Mouse (Mus musculus): ENCODE measurements around the gene Gabpb2. TPM values are rescaled to one million over a fixed set of nuclear protein-coding genes. Genes with fewer than 3 reads are reported as not detected.
"Not testable (repeated sequence)": the region's sequence is repeated elsewhere in the genome, so short reads cannot be mapped to it uniquely, and the experiment has no call there.

Gabpb2 gene
- polyA plus RNA-seq, 1 experiment from 2014 or later = 7.0 TPM

DNA sequence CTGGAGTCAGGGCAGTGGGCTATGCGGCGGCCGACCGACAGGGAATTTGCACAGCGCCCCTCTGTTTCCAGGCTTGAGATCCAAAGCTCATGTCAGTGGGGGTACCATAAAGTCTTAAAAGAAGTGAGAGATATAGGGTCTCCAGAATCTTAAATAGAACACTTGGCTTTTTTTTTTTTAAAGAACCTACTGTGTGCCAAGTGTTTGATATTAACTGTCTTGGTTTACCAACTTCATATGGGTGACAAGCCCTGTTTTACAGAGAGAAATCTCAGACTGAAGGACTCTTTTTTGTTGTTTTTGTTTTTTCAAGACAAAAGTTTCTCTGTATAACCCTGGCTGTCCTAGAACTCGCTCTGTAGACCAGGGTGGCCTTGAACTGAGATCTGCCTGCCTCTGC lies 76.9 kb downstream of the Gabpb2 start:
- WGBS (ENCODE audit: insufficient replicate concordance) = 78% methylated on average over 6 of the region's 6 CpGs

DNA sequence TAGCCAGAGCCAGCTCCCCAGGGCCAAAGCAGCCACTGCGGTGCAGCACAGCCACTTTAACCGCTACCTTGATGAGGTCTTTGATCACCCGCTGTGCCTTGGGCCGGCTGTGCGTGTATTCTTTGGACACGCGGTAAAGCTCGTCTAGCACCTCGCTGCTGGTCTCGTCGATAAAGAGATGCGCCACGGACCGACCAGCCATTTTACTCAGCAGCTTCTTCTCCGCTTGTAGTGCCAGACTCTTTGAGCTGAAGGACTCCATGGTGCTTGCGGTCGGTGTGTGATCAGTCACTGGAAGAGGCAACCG lies 77.5 kb downstream of the Gabpb2 start:
- peaks cover 23% of the 10 kb centered on the region for H3K4me1 ChIP-seq (ENCODE audit: control insufficient read depth, low read depth, low read length)
- H3K36me3 ChIP-seq (ENCODE audit: control insufficient read depth, insufficient read depth) = no peaks in the 10 kb centered on the region
- 69% methylated on average over 18 of the region's 18 CpGs for WGBS (ENCODE audit: insufficient replicate concordance)

More for the DNA sequence above, 76.9 kb downstream of the Gabpb2 start:
- Histone ChIP-seq H3K4me2 (ENCODE audit: low read depth, low read length) (peak overlapping the region; percentile 18; the same call in 1 of the 2 replicates), H3K27ac (ENCODE audit: low read length) (no peak overlapping the region), H3K27me3 (ENCODE audit: control insufficient read depth, insufficient read depth, low read depth, low read length) (no peaks in the 10 kb centered on the region), H3K36me3 (ENCODE audit: control insufficient read depth, insufficient read depth) (no peaks in the 10 kb centered on the region), H3K4me3 (ENCODE audit: low read depth, low read length) (peak overlapping the region; percentile 39; the same call in 1 of the 2 replicates), H3K9ac (ENCODE audit: low read depth, low read length) (no peak overlapping the region), H3K4me1 (ENCODE audit: control insufficient read depth, low read depth, low read length) (peaks cover 18% of the 10 kb centered on the region), H3K9me3 (replicated peaks; ENCODE audit: control insufficient read depth, low read length) (no peaks in the 10 kb centered on the region)
- ATAC-seq (ENCODE audit: low read depth) = no peak

DNA sequence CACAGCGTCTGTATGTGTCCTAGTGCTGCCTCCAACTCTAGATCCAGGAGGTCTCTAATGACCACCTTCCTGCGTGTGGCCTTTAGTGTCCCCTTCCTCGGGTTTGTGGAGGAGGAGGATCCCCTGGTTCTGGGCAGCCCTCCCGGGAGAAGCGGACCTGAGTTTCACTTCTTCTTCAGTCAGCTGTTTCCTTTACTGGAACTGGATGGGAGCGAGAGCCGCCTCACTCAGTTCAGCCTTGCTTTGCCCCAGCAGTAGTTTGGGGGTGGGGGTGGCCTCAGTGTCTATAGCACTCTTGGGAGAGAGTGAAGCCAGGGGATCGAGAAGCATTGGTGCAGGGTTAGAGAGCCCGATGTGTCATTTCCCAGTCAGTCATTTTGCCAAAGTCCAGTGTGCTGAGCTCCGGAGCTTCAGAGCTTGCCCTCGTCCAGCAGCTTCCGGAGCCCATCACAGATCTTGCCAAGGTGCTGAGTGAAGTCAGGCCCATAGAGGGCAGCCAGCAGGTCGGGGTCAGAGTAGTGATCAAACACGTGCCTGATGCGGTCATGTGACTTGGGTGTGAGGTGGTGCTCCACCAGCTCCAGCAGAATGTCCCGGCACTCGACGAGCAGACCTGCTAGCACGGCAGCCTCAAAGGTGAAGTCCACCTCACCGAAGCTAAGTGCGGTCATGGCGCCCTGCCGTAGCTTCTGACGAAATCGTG lies 78.0 kb downstream of the Gabpb2 start:
- no peak; the same call in 1 of the 2 replicates for ATAC-seq (ENCODE audit: low read depth)
- Histone ChIP-seq H3K4me2 (ENCODE audit: low read depth, low read length) (0 out of 2 replicates have a peak overlapping the region, but pooled peaks have one; percentile 12), H3K4me3 (ENCODE audit: low read depth, low read length) (no peak overlapping the region), H3K27ac (ENCODE audit: low read length) (peak overlapping the region; percentile 3; the same call in 1 of the 2 replicates), H3K27me3 (ENCODE audit: control insufficient read depth, insufficient read depth, low read depth, low read length) (no peaks in the 10 kb centered on the region), H3K9me3 (replicated peaks; ENCODE audit: control insufficient read depth, low read length) (no peaks in the 10 kb centered on the region), H3K9ac (ENCODE audit: low read depth, low read length) (no peak overlapping the region), H3K36me3 (ENCODE audit: control insufficient read depth, insufficient read depth) (no peaks in the 10 kb centered on the region), H3K4me1 (ENCODE audit: control insufficient read depth, low read depth, low read length) (peaks cover 28% of the 10 kb centered on the region)
- WGBS (ENCODE audit: insufficient replicate concordance) = 65% methylated on average over 25 of the region's 25 CpGs

More for the DNA sequence above, 77.5 kb downstream of the Gabpb2 start:
- 0 out of 2 replicates have a peak overlapping the region, but pooled peaks have one; percentile 12 for H3K4me2 ChIP-seq (ENCODE audit: low read depth, low read length)
- H3K9me3 ChIP-seq (replicated peaks; ENCODE audit: control insufficient read depth, low read length) = no peaks in the 10 kb centered on the region
- no peak overlapping the region for H3K4me3 ChIP-seq (ENCODE audit: low read depth, low read length)
- no peaks in the 10 kb centered on the region for H3K27me3 ChIP-seq (ENCODE audit: control insufficient read depth, insufficient read depth, low read depth, low read length)
- H3K9ac ChIP-seq (ENCODE audit: low read depth, low read length) = no peak overlapping the region
- no peak for ATAC-seq (ENCODE audit: low read depth)
- peak overlapping the region; percentile 3; the same call in 1 of the 2 replicates for H3K27ac ChIP-seq (ENCODE audit: low read length)

DNA sequence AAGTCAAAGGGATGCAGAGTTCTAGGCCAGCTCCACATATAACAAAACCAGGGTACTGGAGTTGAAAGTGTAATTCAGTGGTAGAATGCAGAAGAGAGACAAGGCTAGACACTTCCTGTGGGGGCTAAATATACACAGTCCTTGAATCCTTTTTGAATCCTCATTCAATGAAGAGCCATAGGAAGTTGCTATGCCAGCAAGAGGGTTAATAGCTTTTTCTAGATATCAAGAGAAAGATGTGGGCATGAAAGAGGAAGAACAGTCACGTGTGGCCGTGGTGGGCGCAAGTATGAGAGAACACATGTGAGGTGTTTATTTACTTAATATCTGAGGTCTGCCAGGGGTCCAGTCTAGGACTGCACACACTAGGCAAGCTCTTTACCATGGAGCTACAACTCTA lies 81.4 kb downstream of the Gabpb2 start:
- H3K27ac ChIP-seq (ENCODE audit: low read length) = peak overlapping the region; percentile 9
- peaks cover 3% of the 10 kb centered on the region; the same call in 1 of the 2 replicates for H3K36me3 ChIP-seq (ENCODE audit: control insufficient read depth, insufficient read depth)
- H3K9ac ChIP-seq (ENCODE audit: low read depth, low read length) = no peak overlapping the region
- no peaks in the 10 kb centered on the region for H3K9me3 ChIP-seq (replicated peaks; ENCODE audit: control insufficient read depth, low read length)
- ATAC-seq (ENCODE audit: low read depth) = no peak
- H3K4me3 ChIP-seq (ENCODE audit: low read depth, low read length) = no peak overlapping the region
- 46% methylated on average over 3 of the region's 3 CpGs for WGBS (ENCODE audit: insufficient replicate concordance)
- H3K4me2 ChIP-seq (ENCODE audit: low read depth, low read length) = no peak overlapping the region
- H3K27me3 ChIP-seq (ENCODE audit: control insufficient read depth, insufficient read depth, low read depth, low read length) = no peaks in the 10 kb centered on the region
- H3K4me1 ChIP-seq (ENCODE audit: control insufficient read depth, low read depth, low read length) = peaks cover 26% of the 10 kb centered on the region

DNA sequence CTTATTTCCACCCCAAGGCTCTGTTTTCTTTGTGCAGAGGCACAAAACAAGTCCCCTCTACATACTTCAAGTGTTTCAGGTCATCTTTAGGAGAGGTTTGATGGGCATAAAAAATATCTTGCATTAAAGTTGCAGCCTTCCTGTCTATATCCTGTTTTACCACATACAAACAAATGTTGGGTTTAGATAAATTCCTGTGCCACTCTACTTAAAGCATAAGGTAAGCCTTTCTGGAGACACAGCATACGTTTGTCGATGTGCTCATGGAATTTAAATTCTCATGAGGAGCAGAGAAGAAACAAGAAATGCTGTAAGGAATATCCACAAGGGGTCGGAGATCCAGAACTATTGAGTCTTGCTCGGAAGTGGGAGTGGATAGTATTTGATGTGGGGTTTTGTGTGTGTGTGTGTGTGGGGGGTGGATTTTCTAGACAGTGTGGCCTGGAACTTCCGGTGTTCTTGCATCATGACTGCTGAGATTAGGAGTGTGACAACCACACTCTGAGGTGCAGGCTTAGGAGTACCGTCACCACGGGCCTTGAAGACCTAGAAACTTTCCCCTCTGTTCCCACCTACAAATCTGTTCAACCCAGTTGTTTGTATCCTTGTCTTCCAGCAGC lies 82.2 kb downstream of the Gabpb2 start:
- H3K4me1 ChIP-seq (ENCODE audit: control insufficient read depth, low read depth, low read length) = peaks cover 26% of the 10 kb centered on the region
- H3K27me3 ChIP-seq (ENCODE audit: control insufficient read depth, insufficient read depth, low read depth, low read length) = no peaks in the 10 kb centered on the region
- H3K4me3 ChIP-seq (ENCODE audit: low read depth, low read length) = peak overlapping the region; percentile 62
- ATAC-seq (ENCODE audit: low read depth) = no peak
- H3K9ac ChIP-seq (ENCODE audit: low read depth, low read length) = peak overlapping the region; percentile 64; the same call in 1 of the 2 replicates
- 24% methylated on average over 7 of the region's 7 CpGs for WGBS (ENCODE audit: insufficient replicate concordance)
- H3K27ac ChIP-seq (ENCODE audit: low read length) = peak overlapping the region; percentile 11
- H3K4me2 ChIP-seq (ENCODE audit: low read depth, low read length) = peak overlapping the region; percentile 78
- H3K9me3 ChIP-seq (replicated peaks; ENCODE audit: control insufficient read depth, low read length) = no peaks in the 10 kb centered on the region
- peaks cover 3% of the 10 kb centered on the region; the same call in 1 of the 2 replicates for H3K36me3 ChIP-seq (ENCODE audit: control insufficient read depth, insufficient read depth)

DNA sequence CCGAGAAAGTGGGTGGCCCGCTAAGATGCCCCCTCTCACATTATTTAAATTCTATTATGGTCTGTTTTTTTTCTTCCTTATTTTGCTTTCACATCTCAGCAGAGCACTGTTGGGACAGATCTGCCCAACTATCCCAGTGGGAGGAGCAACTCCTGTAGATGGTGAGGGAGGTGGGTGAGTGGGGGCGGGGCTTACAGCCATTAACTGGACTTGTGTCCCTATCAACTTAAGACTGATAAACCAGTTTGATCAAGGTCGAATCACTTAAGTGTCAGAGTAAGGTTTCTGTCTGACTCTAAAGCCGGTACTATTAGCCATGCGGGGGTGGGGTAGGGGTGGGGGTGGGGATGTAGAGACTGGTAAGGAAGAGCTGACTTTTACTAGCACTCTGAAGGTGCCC lies 82.7 kb downstream of the Gabpb2 start:
- Histone ChIP-seq H3K4me1 (ENCODE audit: control insufficient read depth, low read depth, low read length) (peaks cover 26% of the 10 kb centered on the region), H3K4me3 (ENCODE audit: low read depth, low read length) (peak overlapping the region; percentile 62), H3K9me3 (replicated peaks; ENCODE audit: control insufficient read depth, low read length) (no peaks in the 10 kb centered on the region), H3K4me2 (ENCODE audit: low read depth, low read length) (peak overlapping the region; percentile 78), H3K36me3 (ENCODE audit: control insufficient read depth, insufficient read depth) (peaks cover 5% of the 10 kb centered on the region; the same call in 1 of the 2 replicates), H3K27ac (ENCODE audit: low read length) (peak overlapping the region; percentile 64), H3K27me3 (ENCODE audit: control insufficient read depth, insufficient read depth, low read depth, low read length) (no peaks in the 10 kb centered on the region), H3K9ac (ENCODE audit: low read depth, low read length) (peak overlapping the region; percentile 64)
- WGBS (ENCODE audit: insufficient replicate concordance) = 8% methylated on average over 6 of the region's 6 CpGs
- ATAC-seq (ENCODE audit: low read depth) = peak; percentile 49

DNA sequence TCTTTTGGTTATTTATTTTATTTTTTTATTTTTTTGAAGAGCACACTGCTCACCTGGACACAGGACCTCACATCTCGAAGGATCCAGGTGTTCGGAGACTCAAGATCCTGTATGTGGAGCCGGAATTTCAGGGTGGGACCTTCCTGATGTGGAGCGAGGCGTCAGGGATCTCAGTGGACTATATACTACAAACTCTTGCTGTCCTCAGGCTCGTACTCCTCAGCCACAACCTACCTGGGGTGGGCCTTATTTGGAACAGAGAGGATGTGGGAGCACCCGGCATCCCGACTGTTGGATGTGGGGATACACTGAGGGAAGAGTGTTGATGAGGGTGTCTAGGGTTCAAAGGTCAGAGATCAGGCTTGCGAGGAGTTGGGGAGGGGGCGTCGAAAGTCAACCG lies 83.6 kb downstream of the Gabpb2 start:
- no CpG with 5 or more reads among the region's 12 CpGs for WGBS (ENCODE audit: insufficient replicate concordance)

DNA sequence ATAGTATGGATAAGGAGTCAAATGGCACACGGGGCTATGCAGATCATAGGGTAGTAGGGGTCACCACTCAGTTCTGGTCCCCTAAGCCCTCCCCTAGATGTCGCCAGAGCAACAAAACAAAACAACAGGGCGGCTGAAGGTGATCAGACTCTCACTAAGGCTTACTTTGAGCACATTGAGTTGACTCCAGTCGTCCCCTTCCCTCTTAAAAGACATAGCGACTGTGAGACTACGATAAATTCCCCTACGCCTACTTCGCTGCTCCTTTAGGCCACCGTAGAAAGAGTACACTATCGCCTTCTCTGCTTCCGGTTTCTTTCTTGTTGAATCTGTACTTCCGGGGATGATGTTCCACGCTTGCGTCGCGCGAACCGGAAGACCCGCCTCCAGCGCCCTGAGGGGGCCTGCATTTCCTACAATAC lies 84.0 kb downstream of the Gabpb2 start, which contains the start of the genes Scnm1 and Lysmd1:
Gene Scnm1, minus strand, starts transcription at position 332 of the 422 bp plus-strand sequence.
Gene Lysmd1, plus strand, starts transcription at position 409 of the 422 bp plus-strand sequence.
- H3K4me2 ChIP-seq (ENCODE audit: low read depth, low read length) = peak within 1 kb of the TSS; percentile 95
- under 1% methylated on average over 20 of the region's 20 CpGs for WGBS (ENCODE audit: insufficient replicate concordance)
- ATAC-seq (ENCODE audit: low read depth) = peak; percentile 94
- no peaks in the 10 kb centered on the region for H3K9me3 ChIP-seq (replicated peaks; ENCODE audit: control insufficient read depth, low read length)
- peak within 1 kb of the TSS; percentile 75 for H3K9ac ChIP-seq (ENCODE audit: low read depth, low read length)
- peaks cover 5% of the 10 kb centered on the region; the same call in 1 of the 2 replicates for H3K36me3 ChIP-seq (ENCODE audit: control insufficient read depth, insufficient read depth)
- H3K4me1 ChIP-seq (ENCODE audit: control insufficient read depth, low read depth, low read length) = peaks cover 26% of the 10 kb centered on the region
- H3K4me3 ChIP-seq (ENCODE audit: low read depth, low read length) = peak within 1 kb of the TSS; percentile 72
- H3K27me3 ChIP-seq (ENCODE audit: control insufficient read depth, insufficient read depth, low read depth, low read length) = no peaks in the 10 kb centered on the region
- H3K27ac ChIP-seq (ENCODE audit: low read length) = peak within 1 kb of the TSS; percentile 85

More for the DNA sequence above, 83.6 kb downstream of the Gabpb2 start:
- Histone ChIP-seq H3K4me3 (ENCODE audit: low read depth, low read length) (peak overlapping the region; percentile 72), H3K4me1 (ENCODE audit: control insufficient read depth, low read depth, low read length) (peaks cover 26% of the 10 kb centered on the region)
- not testable (repeated sequence) for H3K9me3 ChIP-seq (replicated peaks; ENCODE audit: control insufficient read depth, low read length); H3K4me2 ChIP-seq (ENCODE audit: low read depth, low read length); H3K9ac ChIP-seq (ENCODE audit: low read depth, low read length); H3K27ac ChIP-seq (ENCODE audit: low read length); H3K36me3 ChIP-seq (ENCODE audit: control insufficient read depth, insufficient read depth); H3K27me3 ChIP-seq (ENCODE audit: control insufficient read depth, insufficient read depth, low read depth, low read length)
- peak; percentile 41 for ATAC-seq (ENCODE audit: low read depth)
